Mouse (Mus musculus): ENCODE measurements around the gene Tmem209.

Tmem209 gene

GRCm38 (mm10) chr6:30509265-30510239, at the start of gene Tmem209, which contains the start of gene Ssmem1:
Gene Tmem209, minus strand, starts transcription at chr6:30509783.
Gene Ssmem1, plus strand, starts transcription at chr6:30509849.
- in situ Hi-C loops (cut with MboI; ENCODE audit: low pct_unique_long_range_greater_than_20kb in 1 of 2, low sequenced_read_pairs in 2 of 2, unreplicated experiment in 1 of 2), result no loop called here

DNA sequence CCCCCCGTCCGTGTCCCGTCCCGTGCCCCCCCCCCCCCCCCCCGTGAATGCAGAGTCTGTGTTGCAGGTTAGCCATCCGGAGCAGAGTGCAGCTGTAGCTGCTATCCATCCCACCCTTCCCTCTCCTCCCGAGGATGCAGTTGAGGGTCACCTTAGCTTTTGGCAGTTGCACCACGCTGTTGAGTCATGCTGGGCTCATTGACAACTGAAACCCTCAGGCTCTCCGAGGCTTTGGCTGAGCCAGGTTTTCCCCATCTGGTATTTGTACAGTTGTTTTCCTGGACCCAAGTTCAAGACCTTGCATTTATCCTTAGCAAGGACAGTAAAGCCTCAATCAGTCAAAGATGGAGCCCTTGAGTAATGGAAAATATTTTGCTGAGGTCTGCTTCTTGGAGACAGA, 46.5 kb upstream of the Tmem209 start:
- in situ Hi-C loops (cut with MboI; ENCODE audit: low pct_unique_long_range_greater_than_20kb in 1 of 2, low sequenced_read_pairs in 2 of 2, unreplicated experiment in 1 of 2), result no loop called here

DNA sequence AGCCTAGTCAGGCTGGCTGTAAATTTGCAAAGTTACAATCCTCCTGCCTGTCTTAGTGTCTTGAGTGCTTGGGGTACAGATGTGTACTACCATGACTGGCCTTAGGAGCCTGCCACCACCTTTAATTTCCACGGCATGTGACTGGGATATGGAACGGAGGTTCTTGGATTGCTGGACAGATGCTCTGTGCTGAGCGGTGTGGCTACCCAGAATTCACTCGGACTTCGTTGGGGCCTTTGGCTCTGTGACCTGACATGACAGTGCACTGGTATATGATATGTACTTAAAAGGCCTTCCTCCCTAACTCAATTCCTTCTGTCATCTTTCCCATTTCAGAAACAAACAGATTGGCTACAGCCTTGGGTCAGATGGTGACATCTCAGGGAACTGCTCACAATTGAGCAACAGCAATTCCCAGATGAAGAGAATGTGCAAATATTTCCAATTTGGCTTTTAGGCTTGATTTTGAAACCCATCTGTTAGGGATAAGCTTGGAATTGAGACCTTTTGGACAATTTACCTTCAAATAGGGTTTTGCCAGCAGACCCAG, 45.1 kb upstream of the Tmem209 start:
- in situ Hi-C loops (cut with MboI; ENCODE audit: low pct_unique_long_range_greater_than_20kb in 1 of 2, low sequenced_read_pairs in 2 of 2, unreplicated experiment in 1 of 2), result no loop called here

GRCm38 (mm10) chr6:30554092-30554491, 44.5 kb upstream of the Tmem209 start:
- in situ Hi-C loops (cut with MboI; ENCODE audit: low pct_unique_long_range_greater_than_20kb in 1 of 2, low sequenced_read_pairs in 2 of 2, unreplicated experiment in 1 of 2), result no loop called here

GRCm38 (mm10) chr6:30553381-30554010, 43.9 kb upstream of the Tmem209 start:
- in situ Hi-C loops (cut with MboI; ENCODE audit: low pct_unique_long_range_greater_than_20kb in 1 of 2, low sequenced_read_pairs in 2 of 2, unreplicated experiment in 1 of 2), result no loop called here

DNA sequence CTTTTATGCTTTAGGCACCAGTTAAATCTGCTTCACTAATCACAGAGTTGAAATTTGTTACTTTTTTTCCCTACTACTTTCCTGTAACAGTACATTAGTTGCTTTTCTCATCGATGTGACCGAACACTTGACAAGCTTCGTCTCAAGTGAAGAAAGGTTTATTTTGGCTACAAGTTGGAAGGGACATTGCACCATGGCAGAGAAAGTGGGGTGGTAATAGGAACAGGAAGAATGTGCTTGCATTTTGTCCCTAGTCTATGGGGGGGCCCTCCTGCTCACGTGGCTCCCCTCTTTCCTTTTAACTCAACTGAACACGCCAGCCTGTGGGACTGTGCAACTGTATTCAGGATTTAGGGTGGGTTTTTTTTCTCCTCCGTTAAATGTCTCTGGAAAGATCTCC, 43.0 kb upstream of the Tmem209 start:
- in situ Hi-C loops (cut with MboI; ENCODE audit: low pct_unique_long_range_greater_than_20kb in 1 of 2, low sequenced_read_pairs in 2 of 2, unreplicated experiment in 1 of 2), result no loop called here

GRCm38 (mm10) chr6:30551644-30552580, 42.3 kb upstream of the Tmem209 start:
- in situ Hi-C loops (cut with MboI; ENCODE audit: low pct_unique_long_range_greater_than_20kb in 1 of 2, low sequenced_read_pairs in 2 of 2, unreplicated experiment in 1 of 2), result no loop called here

- in situ Hi-C loops (cut with MboI; ENCODE audit: low pct_unique_long_range_greater_than_20kb in 1 of 2, low sequenced_read_pairs in 2 of 2, unreplicated experiment in 1 of 2), result no loop called here
These were observed 41.6 kb upstream of the Tmem209 start for GRCm38 (mm10) chr6:30551193-30551515.

- in situ Hi-C loops (cut with MboI; ENCODE audit: low pct_unique_long_range_greater_than_20kb in 1 of 2, low sequenced_read_pairs in 2 of 2, unreplicated experiment in 1 of 2), result no loop called here
These were observed 41.1 kb upstream of the Tmem209 start for GRCm38 (mm10) chr6:30550496-30551192.

DNA sequence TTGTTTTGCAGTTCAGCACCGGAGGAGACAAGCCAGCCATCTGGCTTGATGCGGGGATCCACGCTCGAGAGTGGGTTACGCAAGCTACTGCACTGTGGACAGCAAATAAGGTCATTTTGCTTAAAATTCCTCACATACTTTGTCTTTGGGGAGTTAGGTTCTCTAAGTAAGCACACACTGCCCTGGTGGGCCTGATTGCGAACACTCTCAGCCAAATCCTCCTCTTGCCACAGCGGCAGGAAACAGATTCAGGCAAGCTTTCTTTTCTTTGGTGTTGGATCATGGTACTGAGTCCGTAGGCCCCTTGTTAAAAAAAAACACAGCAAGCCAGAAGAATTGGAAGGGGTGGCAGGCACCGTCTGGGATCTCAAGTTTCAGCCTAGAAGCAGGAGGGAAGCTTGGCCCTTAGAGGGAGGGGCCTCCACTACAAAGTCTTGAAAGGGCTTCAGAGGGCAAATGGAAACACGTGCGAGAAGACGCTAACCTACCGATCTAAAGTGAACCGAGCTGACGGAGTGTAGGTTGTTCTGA, 39.7 kb upstream of the Tmem209 start:
- in situ Hi-C loops (cut with MboI; ENCODE audit: low pct_unique_long_range_greater_than_20kb in 1 of 2, low sequenced_read_pairs in 2 of 2, unreplicated experiment in 1 of 2), result no loop called here

DNA sequence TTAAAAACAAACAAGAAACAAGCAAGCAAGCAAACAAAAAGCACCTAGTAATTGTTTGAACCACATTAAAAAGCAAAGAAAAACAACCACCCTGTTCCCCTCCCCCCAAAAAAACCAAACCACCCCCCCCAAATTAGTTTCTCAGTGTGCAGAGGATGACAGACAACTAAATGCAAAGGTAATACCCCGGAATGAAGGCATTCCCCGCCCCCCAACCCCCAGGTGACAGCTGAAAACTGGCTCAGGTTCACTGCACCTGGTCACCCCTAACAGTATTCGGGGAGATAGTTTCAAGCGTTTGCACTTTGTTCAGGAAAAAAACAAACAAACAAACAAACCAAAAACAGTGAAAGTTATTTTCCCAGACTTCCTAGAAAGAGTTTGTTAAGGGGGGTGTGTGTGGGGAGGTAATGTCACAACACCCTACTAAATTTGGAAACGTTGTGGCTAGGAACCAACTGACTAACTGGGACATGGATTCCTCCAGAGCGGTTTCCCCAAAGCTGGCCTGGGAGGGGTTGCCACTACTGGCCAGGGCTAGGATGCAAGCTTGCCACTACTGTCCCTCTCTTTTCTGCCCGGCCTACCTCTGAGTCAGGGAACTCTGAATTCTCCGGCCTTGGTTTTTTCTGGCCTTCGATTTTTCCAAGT, 38.2 kb upstream of the Tmem209 start:
- in situ Hi-C loops (cut with MboI; ENCODE audit: low pct_unique_long_range_greater_than_20kb in 1 of 2, low sequenced_read_pairs in 2 of 2, unreplicated experiment in 1 of 2), result no loop called here

GRCm38 (mm10) chr6:30547274-30547645, 37.7 kb upstream of the Tmem209 start:
- in situ Hi-C loops (cut with MboI; ENCODE audit: low pct_unique_long_range_greater_than_20kb in 1 of 2, low sequenced_read_pairs in 2 of 2, unreplicated experiment in 1 of 2), result no loop called here

DNA sequence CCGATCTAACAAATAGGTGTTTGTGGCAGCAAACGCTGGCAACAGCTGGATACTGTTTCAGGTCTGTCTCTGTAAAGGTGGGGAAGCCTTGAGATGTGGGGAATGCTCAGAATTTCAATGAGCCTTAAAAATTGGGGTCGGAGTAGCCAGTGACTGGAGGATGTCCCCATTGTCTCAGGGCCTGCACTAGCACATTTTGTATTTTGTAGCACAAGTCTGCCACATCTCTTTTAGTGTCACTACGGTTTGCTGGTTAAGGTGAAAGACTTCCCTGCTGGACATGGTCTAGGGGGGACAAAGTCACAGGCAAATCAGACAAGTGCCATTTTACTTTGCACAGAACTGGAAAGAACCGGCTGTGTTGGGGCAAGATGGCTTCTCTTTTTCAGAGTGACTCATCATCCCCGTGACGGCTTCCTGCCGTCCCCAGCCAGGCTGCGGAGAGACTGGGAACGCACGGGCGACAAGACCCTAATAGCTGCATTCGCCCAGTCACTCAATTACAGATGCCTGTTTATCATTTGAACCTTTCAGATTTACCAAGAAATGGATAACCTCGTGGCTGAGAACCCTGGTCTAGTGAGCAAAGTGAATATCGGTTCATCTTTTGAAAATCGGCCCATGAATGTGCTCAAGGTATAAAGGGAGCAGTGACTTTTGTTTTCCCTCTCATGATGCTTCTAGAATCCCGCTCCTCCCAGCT, 37.1 kb upstream of the Tmem209 start:
- in situ Hi-C loops (cut with MboI; ENCODE audit: low pct_unique_long_range_greater_than_20kb in 1 of 2, low sequenced_read_pairs in 2 of 2, unreplicated experiment in 1 of 2), result no loop called here

DNA sequence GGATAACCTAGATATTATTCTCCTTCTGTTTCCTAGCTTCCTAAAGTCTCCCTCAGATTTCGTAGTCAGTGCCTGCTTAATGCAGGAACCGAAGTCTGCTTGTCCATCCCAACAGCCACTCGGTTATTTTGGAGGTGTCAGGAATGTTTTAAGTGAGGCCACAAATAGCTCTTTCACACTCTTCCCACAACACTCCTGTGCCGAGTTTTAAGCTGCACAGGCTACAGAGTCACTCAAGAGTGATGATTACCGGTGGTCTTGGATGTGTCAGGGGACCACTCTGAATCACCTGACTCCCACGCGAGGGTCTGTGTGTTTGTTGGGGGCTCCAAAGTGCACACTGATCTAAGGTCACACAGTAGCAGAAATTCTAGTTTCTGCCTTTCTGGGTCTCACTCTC, 36.1 kb upstream of the Tmem209 start:
- in situ Hi-C loops (cut with MboI; ENCODE audit: low pct_unique_long_range_greater_than_20kb in 1 of 2, low sequenced_read_pairs in 2 of 2, unreplicated experiment in 1 of 2), result no loop called here

DNA sequence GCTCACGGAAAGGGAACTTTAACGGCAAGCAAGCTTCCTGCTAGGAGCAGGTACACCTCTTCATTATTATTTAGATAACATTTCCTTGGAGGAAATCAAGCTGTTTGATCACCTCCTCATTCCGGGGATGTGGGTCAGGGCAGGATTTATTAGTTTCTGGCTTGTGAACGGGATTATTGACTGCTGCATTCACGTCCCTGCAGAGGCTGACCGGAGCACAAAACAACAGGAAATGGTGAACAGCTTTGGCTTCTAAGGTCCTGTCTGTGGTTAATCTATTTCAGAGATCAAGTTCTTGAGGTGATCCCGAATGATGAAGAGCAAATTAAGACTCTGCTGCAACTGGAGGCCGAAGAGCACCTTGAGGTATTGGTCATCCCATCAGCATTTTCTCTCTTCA, 34.3 kb upstream of the Tmem209 start:
- in situ Hi-C loops (cut with MboI; ENCODE audit: low pct_unique_long_range_greater_than_20kb in 1 of 2, low sequenced_read_pairs in 2 of 2, unreplicated experiment in 1 of 2), result no loop called here

GRCm38 (mm10) chr6:30543077-30543476, 33.5 kb upstream of the Tmem209 start:
- in situ Hi-C loops (cut with MboI; ENCODE audit: low pct_unique_long_range_greater_than_20kb in 1 of 2, low sequenced_read_pairs in 2 of 2, unreplicated experiment in 1 of 2), result no loop called here

- in situ Hi-C loops (cut with MboI; ENCODE audit: low pct_unique_long_range_greater_than_20kb in 1 of 2, low sequenced_read_pairs in 2 of 2, unreplicated experiment in 1 of 2), result no loop called here
These were observed 32.7 kb upstream of the Tmem209 start for GRCm38 (mm10) chr6:30542277-30542676.

Measured in mouse embryonic stem cell (cell line).